Mouse (Mus musculus): Measurements from ENCODE around the gene Zfp319.

DNA sequence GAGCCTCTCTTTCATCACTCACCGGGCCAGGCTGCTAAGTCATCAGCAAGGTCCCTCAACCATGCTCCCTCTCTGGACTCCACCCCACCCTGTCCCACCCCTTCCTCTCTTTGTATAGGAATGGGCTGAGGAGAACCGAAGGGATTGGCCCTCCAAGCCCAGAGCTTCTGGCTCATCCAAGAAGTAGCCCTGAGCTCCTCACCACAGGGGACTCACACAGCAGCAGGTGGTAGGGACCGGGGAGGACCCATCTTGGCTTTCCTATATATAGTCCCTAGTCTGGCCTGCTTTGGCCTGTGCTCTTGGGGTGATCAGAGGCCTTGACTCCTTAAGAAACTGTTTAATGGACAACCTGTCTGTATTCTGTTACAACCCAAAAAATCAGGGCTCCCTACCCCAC lies 42.7 kb upstream of the Zfp319 start:
- TF ChIP-seq CTCF (conservative IDR thresholded peaks at IDR 0.05; ENCODE audit: insufficient read depth, insufficient read length, low read depth, low read length) = no peak
- no peak for TF ChIP-seq POLR2A (IDR thresholded peaks at IDR 0.05; ENCODE audit: low read depth, low read length)
